Mouse (Mus musculus): ENCODE data around the gene Map3k7. TPM values are rescaled to one million over a fixed set of nuclear protein-coding genes. Genes with fewer than 3 reads are reported as not detected.

Map3k7 gene
- 30.4 and 39.5 TPM in 2 replicates for total RNA-seq (2015)
- total RNA-seq (2017): 23.3 and 24.3 TPM in 2 replicates

DNA sequence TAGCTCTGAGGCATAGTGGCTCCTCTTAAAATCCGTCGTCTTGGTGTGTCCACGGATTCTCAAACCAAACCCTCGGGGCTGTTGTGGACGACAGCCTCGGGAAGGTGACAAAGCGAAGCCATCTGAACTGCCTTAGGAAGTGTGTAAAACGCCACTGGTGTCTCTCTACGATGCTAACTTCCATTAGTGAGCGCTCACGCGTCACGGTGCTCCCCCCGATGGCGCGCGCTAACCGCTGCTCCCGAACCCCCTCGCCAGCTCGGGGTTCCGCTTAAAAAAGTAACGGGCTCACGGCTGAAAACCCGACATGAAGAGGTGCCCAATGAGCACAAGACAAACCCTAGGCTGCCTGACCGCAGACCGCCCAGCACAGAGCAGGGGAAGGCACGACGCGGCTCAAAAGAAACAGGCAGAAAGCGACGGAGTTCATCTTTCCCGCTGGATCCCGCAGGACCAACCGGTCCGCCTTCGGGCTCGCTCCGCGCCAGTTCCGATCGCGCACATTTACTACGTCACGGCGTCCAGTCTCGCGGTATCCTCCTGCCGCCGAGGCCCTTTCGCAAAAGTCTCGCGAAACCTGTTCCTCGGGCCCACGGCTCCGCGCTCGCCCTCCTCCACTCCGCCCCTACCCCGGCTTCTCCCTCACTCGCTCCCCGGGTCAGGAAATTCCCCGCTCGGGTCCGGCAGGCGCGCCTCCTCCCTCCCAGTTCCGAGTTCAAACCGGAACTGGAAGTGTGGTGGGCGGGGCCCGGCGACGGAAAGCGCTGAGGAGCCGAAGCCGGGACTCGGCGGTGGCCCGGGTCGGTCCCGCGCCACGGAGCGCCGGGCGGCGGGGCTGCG, at the start of gene Map3k7:
Gene Map3k7 (plus strand): TSS at position 744 of the 840 bp plus-strand sequence.
- peak; percentile 93 for ATAC-seq (replicated peaks; ENCODE audit: poor library complexity)

GRCm38 (mm10) chr4:31915114-31915513, 48.8 kb upstream of the Map3k7 start:
- ATAC-seq (replicated peaks; ENCODE audit: poor library complexity): no peak

GRCm38 (mm10) chr4:31918717-31919116, 45.2 kb upstream of the Map3k7 start:
- no peak for ATAC-seq (replicated peaks; ENCODE audit: poor library complexity)

GRCm38 (mm10) chr4:31922215-31922614, 41.7 kb upstream of the Map3k7 start:
- peak; percentile 65 for ATAC-seq (replicated peaks; ENCODE audit: poor library complexity)

- ATAC-seq (replicated peaks; ENCODE audit: poor library complexity): peak; percentile 53
Observed at GRCm38 (mm10) chr4:31923437-31923836, 40.5 kb upstream of the Map3k7 start.

DNA sequence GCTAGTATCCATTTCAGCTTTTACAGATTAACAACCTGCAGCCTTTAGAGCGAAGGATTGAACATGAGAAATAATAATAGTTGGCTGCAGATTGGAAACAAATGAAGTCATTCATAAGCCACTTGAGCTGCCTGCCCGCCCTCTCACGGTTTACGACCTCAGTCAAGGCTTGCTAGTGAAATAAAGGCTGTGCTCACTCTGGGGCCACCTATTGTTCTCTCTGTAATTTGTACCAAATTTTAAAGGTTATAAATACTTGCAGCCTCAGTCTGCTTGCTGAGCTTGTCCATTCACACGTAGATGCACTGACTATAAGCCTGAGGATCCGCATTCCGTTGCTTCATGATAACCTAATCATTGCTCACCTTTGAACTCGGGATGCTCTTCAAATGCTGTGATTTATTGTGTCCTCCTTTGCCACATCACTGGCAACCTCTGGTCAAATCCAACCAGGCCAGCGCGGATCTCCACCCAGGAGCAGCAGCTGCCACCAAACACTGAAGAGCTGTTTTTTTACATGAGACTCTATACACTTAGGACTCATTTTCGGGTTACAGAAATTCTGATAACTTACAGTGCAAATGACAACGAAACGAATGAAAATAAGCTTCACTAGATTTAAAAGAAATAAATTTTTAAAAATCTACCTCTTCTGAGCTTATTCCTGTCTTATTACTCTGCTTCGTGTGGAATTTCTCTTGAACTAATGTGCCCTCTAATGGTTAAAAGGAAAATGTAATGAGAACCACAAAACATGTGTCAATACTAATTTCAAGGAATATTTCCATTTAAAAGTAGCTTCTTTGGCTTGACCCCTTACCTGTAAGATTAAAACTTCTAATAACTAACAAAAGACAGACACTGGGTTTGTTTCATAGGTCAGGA, 39.4 kb upstream of the Map3k7 start:
- ATAC-seq (replicated peaks; ENCODE audit: poor library complexity): no peak

- no peak for ATAC-seq (replicated peaks; ENCODE audit: poor library complexity)
Observed at GRCm38 (mm10) chr4:31933171-31933570, 30.7 kb upstream of the Map3k7 start.

GRCm38 (mm10) chr4:31935831-31936306, 28.0 kb upstream of the Map3k7 start:
- no peak for ATAC-seq (replicated peaks; ENCODE audit: poor library complexity)

- ATAC-seq (replicated peaks; ENCODE audit: poor library complexity): no peak
Observed at GRCm38 (mm10) chr4:31936358-31936757, 27.5 kb upstream of the Map3k7 start.

- ATAC-seq (replicated peaks; ENCODE audit: poor library complexity): no peak
Observed at GRCm38 (mm10) chr4:31936911-31937375, 27.0 kb upstream of the Map3k7 start.

GRCm38 (mm10) chr4:31937376-31938281, 26.3 kb upstream of the Map3k7 start:
- ATAC-seq (replicated peaks; ENCODE audit: poor library complexity): peak; percentile 57

GRCm38 (mm10) chr4:31938416-31939106, 25.3 kb upstream of the Map3k7 start:
- peak; percentile 85 for ATAC-seq (replicated peaks; ENCODE audit: poor library complexity)

- no peak for ATAC-seq (replicated peaks; ENCODE audit: poor library complexity)
Observed at GRCm38 (mm10) chr4:31941616-31942015, 22.3 kb upstream of the Map3k7 start.

GRCm38 (mm10) chr4:31943045-31943444, 20.9 kb upstream of the Map3k7 start:
- no peak for ATAC-seq (replicated peaks; ENCODE audit: poor library complexity)

- ATAC-seq (replicated peaks; ENCODE audit: poor library complexity): peak; percentile 4; the same call in 1 of the 2 replicates
Observed at GRCm38 (mm10) chr4:31964194-31964875, 438 bp downstream of the Map3k7 start.

- no peak for ATAC-seq (replicated peaks; ENCODE audit: poor library complexity)
Observed at GRCm38 (mm10) chr4:31965208-31965607, 1.3 kb downstream of the Map3k7 start.

- ATAC-seq (replicated peaks; ENCODE audit: poor library complexity): peak; percentile 40; the same call in 1 of the 2 replicates
Observed at GRCm38 (mm10) chr4:31971437-31971836, 7.5 kb downstream of the Map3k7 start.

GRCm38 (mm10) chr4:31972181-31972580, 8.3 kb downstream of the Map3k7 start:
- ATAC-seq (replicated peaks; ENCODE audit: poor library complexity): peak; percentile 83

Data from megakaryocyte progenitor cell, adult 5-6 weeks (primary cell).